Comparison of ENCODE assay signal across 15 mouse cellular contexts in genomic region chr9:47253836-47254657, GRCm38 (mm10).
DNase-seq lines count a peak whose midpoint lies in the region; ATAC-seq and TF ChIP-seq lines count a peak whose summit lies in the region.
"Had no signal": no experiment of that assay in that cellular context is flagged by ENCODE, and none has a peak within 500 bp of the region (broad histone marks: within the 10 kb centered on the region; RNA-seq: fewer than 3 reads in every experiment).

No protein-coding gene starts in this region.

- 40% methylated on average over 13 of the region's 13 CpGs for WGBS in hindbrain, postnatal 0 days
- 59% methylated on average over 13 of the region's 13 CpGs for WGBS in hindbrain, embryonic 12.5 days
- 43% methylated on average over 13 of the region's 13 CpGs for WGBS in stomach, embryonic 16.5 days
- WGBS in heart, embryonic 12.5 days, result 58% methylated on average over 13 of the region's 13 CpGs

- ATAC-seq in hindbrain, postnatal 0 days, result no peak
- ATAC-seq in hindbrain, embryonic 12.5 days (ENCODE audit: low FRiP score), result no peak
- ATAC-seq in stomach, embryonic 16.5 days (ENCODE audit: insufficient read depth, low FRiP score), result peak; percentile 87; the same call in 1 of the 2 replicates
- no peak for ATAC-seq in heart, embryonic 12.5 days (ENCODE audit: insufficient number of reproducible peaks, low FRiP score)
- ATAC-seq: forebrain, embryonic 13.5 days; midbrain, embryonic 13.5 days had no signal

- no peak overlapping the region for H3K4me2 ChIP-seq in hindbrain, postnatal 0 days (ENCODE audit: low read depth, low read length)
- no peak overlapping the region for H3K4me2 ChIP-seq in hindbrain, embryonic 12.5 days (replicated peaks)
- no peak overlapping the region for H3K4me2 ChIP-seq in stomach, embryonic 16.5 days (ENCODE audit: low read depth, low read length)
- H3K4me2 ChIP-seq in heart, embryonic 12.5 days, result no peak overlapping the region
- H3K4me2 ChIP-seq: embryonic facial prominence, embryonic 15.5 days; forebrain, embryonic 13.5 days; heart, embryonic 13.5 days; limb, embryonic 12.5 days; lung, embryonic 15.5 days; midbrain, embryonic 13.5 days had no signal

- no peaks in the 10 kb centered on the region for H3K4me1 ChIP-seq in hindbrain, postnatal 0 days (ENCODE audit: insufficient read depth, low read length)
- no peaks in the 10 kb centered on the region for H3K4me1 ChIP-seq in hindbrain, embryonic 12.5 days
- H3K4me1 ChIP-seq in stomach, embryonic 16.5 days (ENCODE audit: control insufficient read depth, insufficient read depth, low read length), result no peaks in the 10 kb centered on the region
- H3K4me1 ChIP-seq in heart, embryonic 12.5 days (replicated peaks), result no peaks in the 10 kb centered on the region
- H3K4me1 ChIP-seq: forebrain, embryonic 13.5 days; heart, embryonic 13.5 days; lung, embryonic 15.5 days had no signal

- TF ChIP-seq CTCF in hindbrain, postnatal 0 days (IDR thresholded peaks at IDR 0.05; ENCODE audit: low read depth), result no peak

- H3K27ac ChIP-seq in hindbrain, postnatal 0 days, result no peak overlapping the region
- H3K27ac ChIP-seq in hindbrain, embryonic 12.5 days, result no peak overlapping the region
- H3K27ac ChIP-seq in stomach, embryonic 16.5 days (ENCODE audit: low read length), result no peak overlapping the region
- H3K27ac ChIP-seq in heart, embryonic 12.5 days (ENCODE audit: poor library complexity, severe bottlenecking), result no peak overlapping the region
- H3K27ac ChIP-seq: embryonic facial prominence, embryonic 15.5 days; forebrain, embryonic 13.5 days; heart, embryonic 13.5 days; limb, embryonic 12.5 days; lung, embryonic 15.5 days; midbrain, embryonic 13.5 days had no signal

- H3K9ac ChIP-seq in hindbrain, postnatal 0 days (replicated peaks; ENCODE audit: low read length), result no peak overlapping the region
- H3K9ac ChIP-seq in hindbrain, embryonic 12.5 days, result no peak overlapping the region
- H3K9ac ChIP-seq in stomach, embryonic 16.5 days (ENCODE audit: low read length), result no peak overlapping the region
- no peak overlapping the region for H3K9ac ChIP-seq in heart, embryonic 12.5 days
- H3K9ac ChIP-seq: embryonic facial prominence, embryonic 15.5 days; forebrain, embryonic 13.5 days; heart, embryonic 13.5 days; limb, embryonic 12.5 days; lung, embryonic 15.5 days; midbrain, embryonic 13.5 days had no signal

- H3K27me3 ChIP-seq in hindbrain, postnatal 0 days (ENCODE audit: insufficient read depth, low read length), result no peaks in the 10 kb centered on the region
- no peaks in the 10 kb centered on the region for H3K27me3 ChIP-seq in hindbrain, embryonic 12.5 days
- no peaks in the 10 kb centered on the region for H3K27me3 ChIP-seq in stomach, embryonic 16.5 days (ENCODE audit: control insufficient read depth, insufficient read depth, low read length)
- no peaks in the 10 kb centered on the region for H3K27me3 ChIP-seq in heart, embryonic 12.5 days (replicated peaks)
- H3K27me3 ChIP-seq: embryonic facial prominence, embryonic 15.5 days; forebrain, embryonic 13.5 days; limb, embryonic 12.5 days; midbrain, embryonic 13.5 days had no signal

- no peaks in the 10 kb centered on the region for H3K36me3 ChIP-seq in hindbrain, postnatal 0 days (ENCODE audit: insufficient read depth, low read length)
- no peaks in the 10 kb centered on the region for H3K36me3 ChIP-seq in hindbrain, embryonic 12.5 days
- no peaks in the 10 kb centered on the region for H3K36me3 ChIP-seq in stomach, embryonic 16.5 days (ENCODE audit: control insufficient read depth, insufficient read depth, low read length)
- H3K36me3 ChIP-seq in heart, embryonic 12.5 days, result no peaks in the 10 kb centered on the region
- H3K36me3 ChIP-seq: embryonic facial prominence, embryonic 15.5 days; heart, embryonic 13.5 days; limb, embryonic 12.5 days; lung, embryonic 15.5 days; midbrain, embryonic 13.5 days had no signal

- no peak overlapping the region for H3K4me3 ChIP-seq in hindbrain, postnatal 0 days (ENCODE audit: low read length)
- H3K4me3 ChIP-seq in hindbrain, embryonic 12.5 days, result no peak overlapping the region
- H3K4me3 ChIP-seq in stomach, embryonic 16.5 days (replicated peaks; ENCODE audit: low read length), result no peak overlapping the region
- H3K4me3 ChIP-seq in heart, embryonic 12.5 days, result no peak overlapping the region
- H3K4me3 ChIP-seq: embryonic facial prominence, embryonic 15.5 days; forebrain, embryonic 13.5 days; heart, embryonic 13.5 days; limb, embryonic 12.5 days; lung, embryonic 15.5 days; midbrain, embryonic 13.5 days had no signal

- no peaks in the 10 kb centered on the region for H3K9me3 ChIP-seq in hindbrain, postnatal 0 days (ENCODE audit: low read length)
- H3K9me3 ChIP-seq in hindbrain, embryonic 12.5 days (replicated peaks), result no peaks in the 10 kb centered on the region
- H3K9me3 ChIP-seq in stomach, embryonic 16.5 days (replicated peaks; ENCODE audit: control insufficient read depth, low read length), result peaks cover 4% of the 10 kb centered on the region; the same call in 1 of the 2 replicates
- H3K9me3 ChIP-seq in heart, embryonic 12.5 days (replicated peaks), result peaks cover 5% of the 10 kb centered on the region; the same call in 1 of the 2 replicates
- H3K9me3 ChIP-seq: embryonic facial prominence, embryonic 15.5 days; lung, embryonic 15.5 days; midbrain, embryonic 13.5 days had no signal

- DNase-seq in hindbrain, postnatal 0 days (ENCODE audit: low spot score), result peak; percentile 41
- peak; percentile 59 for DNase-seq in kidney, adult 11 months
- DNase-seq in kidney, postnatal 10 days, result peak; percentile 12
- no peak for DNase-seq in thymus, postnatal 4 days
- DNase-seq in heart, adult 11 months, result no peak
- DNase-seq: cerebellum, adult 11 months had no signal

Comparison
In these comparisons a context has a peak if more than half of its experiments do, and no peak if none do; other contexts are left out.
1. DNase-seq: peak in hindbrain, postnatal 0 days (single experiment), kidney, adult 11 months (single experiment) and kidney, postnatal 10 days (single experiment); none in thymus, postnatal 4 days (single experiment) and heart, adult 11 months (single experiment).